Mouse (Mus musculus): ENCODE data around the gene Capn15.

The Capn15 gene

GRCm38 (mm10) chr17:25985306-25986294 is at the start of gene Capn15:
TSS of gene Capn15 (minus strand) at chr17:25985796.
- DNase-seq (ENCODE audit: extremely low spot score), result peak; percentile 92

- DNase-seq (ENCODE audit: extremely low spot score), result no peak
Observed at GRCm38 (mm10) chr17:26032037-26032436, 46.4 kb upstream of the Capn15 start.

- no peak for DNase-seq (ENCODE audit: extremely low spot score)
Observed at GRCm38 (mm10) chr17:26031583-26031982, 46.0 kb upstream of the Capn15 start.

- no peak for DNase-seq (ENCODE audit: extremely low spot score)
Observed at GRCm38 (mm10) chr17:26028261-26028660, 42.7 kb upstream of the Capn15 start.

GRCm38 (mm10) chr17:26024674-26025073 is 39.1 kb upstream of the Capn15 start:
- DNase-seq (ENCODE audit: extremely low spot score), result no peak

- no peak for DNase-seq (ENCODE audit: extremely low spot score)
Observed at GRCm38 (mm10) chr17:26023966-26024365, 38.4 kb upstream of the Capn15 start.

GRCm38 (mm10) chr17:26023181-26023580 is 37.6 kb upstream of the Capn15 start:
- DNase-seq (ENCODE audit: extremely low spot score), result no peak

GRCm38 (mm10) chr17:26021728-26022341 is 36.2 kb upstream of the Capn15 start:
- DNase-seq (ENCODE audit: extremely low spot score), result no peak

- no peak for DNase-seq (ENCODE audit: extremely low spot score)
Observed at GRCm38 (mm10) chr17:26020848-26021347, 35.3 kb upstream of the Capn15 start.

GRCm38 (mm10) chr17:26018388-26018787 is 32.8 kb upstream of the Capn15 start:
- DNase-seq (ENCODE audit: extremely low spot score), result no peak

GRCm38 (mm10) chr17:26017949-26018348 is 32.4 kb upstream of the Capn15 start:
- DNase-seq (ENCODE audit: extremely low spot score), result no peak

GRCm38 (mm10) chr17:26017021-26017420 is 31.4 kb upstream of the Capn15 start:
- no peak for DNase-seq (ENCODE audit: extremely low spot score)

GRCm38 (mm10) chr17:26013711-26014110 is 28.1 kb upstream of the Capn15 start:
- no peak for DNase-seq (ENCODE audit: extremely low spot score)

GRCm38 (mm10) chr17:26011841-26012460 is 26.4 kb upstream of the Capn15 start:
- peak; percentile 72 for DNase-seq (ENCODE audit: extremely low spot score)

- peak; percentile 84 for DNase-seq (ENCODE audit: extremely low spot score)
Observed at GRCm38 (mm10) chr17:26009540-26009939, 23.9 kb upstream of the Capn15 start.

- no peak for DNase-seq (ENCODE audit: extremely low spot score)
Observed at GRCm38 (mm10) chr17:26008787-26009186, 23.2 kb upstream of the Capn15 start.

- DNase-seq (ENCODE audit: extremely low spot score), result no peak
Observed at GRCm38 (mm10) chr17:26008331-26008730, 22.7 kb upstream of the Capn15 start.

GRCm38 (mm10) chr17:26007646-26008045 is 22.1 kb upstream of the Capn15 start:
- no peak for DNase-seq (ENCODE audit: extremely low spot score)

- DNase-seq (ENCODE audit: extremely low spot score), result no peak
Observed at GRCm38 (mm10) chr17:26005731-26006450, 20.3 kb upstream of the Capn15 start.

- no peak for DNase-seq (ENCODE audit: extremely low spot score)
Observed at GRCm38 (mm10) chr17:26004711-26005110, 19.1 kb upstream of the Capn15 start.

- DNase-seq (ENCODE audit: extremely low spot score), result no peak
Observed at GRCm38 (mm10) chr17:26003864-26004263, 18.3 kb upstream of the Capn15 start.

GRCm38 (mm10) chr17:25998425-25998824 is 12.8 kb upstream of the Capn15 start:
- no peak for DNase-seq (ENCODE audit: extremely low spot score)

Measured in embryo, embryonic 9.5 days (tissue).